Mouse (Mus musculus) spleen, adult 2 months (tissue): ENCODE data around the gene Pde4dip.

Source experiments
- CTCF ChIP-seq: fragments of 200-500 bp; IDR thresholded peaks from 2 replicates; pipeline ENCODE4 v1.5.1; 2011; ENCODE audit warnings: mild to moderate bottlenecking, inconsistent platforms; ENCODE audit not compliant: insufficient read depth, insufficient read length, insufficient replicate concordance; ENCODE audit errors: extremely low read depth
- POLR2A ChIP-seq: fragments of 200-500 bp; IDR thresholded peaks from 2 replicates; pipeline ENCODE4 v1.6.1; 2011; ENCODE audit warnings: low read depth, low read length, inconsistent platforms

DNA sequence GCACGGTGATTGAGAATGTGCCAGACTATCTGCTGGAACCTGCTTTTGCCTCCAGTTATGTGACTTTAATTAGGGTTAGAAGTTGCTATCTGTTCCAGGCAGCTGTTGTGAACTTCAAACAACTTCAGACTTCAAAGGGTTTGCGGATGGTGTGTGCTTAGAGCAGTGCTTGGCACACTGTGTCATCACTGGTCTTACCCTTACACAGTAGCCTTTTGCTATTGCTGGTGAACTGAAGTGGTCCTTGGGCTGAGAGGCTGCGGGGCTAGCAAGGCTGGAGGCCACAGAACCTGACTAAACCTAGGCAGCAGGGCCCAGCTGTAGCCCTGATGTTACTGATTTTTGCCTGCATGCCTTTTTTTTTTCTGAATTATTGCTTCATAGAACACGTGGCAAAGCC, 154.2 kb downstream of the Pde4dip start:
- TF ChIP-seq POLR2A: no peak
- no peak for TF ChIP-seq CTCF
